Mouse (Mus musculus) monocyte, adult 2 months (primary cell): ENCODE data around the gene Stim1.

Experiments
- DNase-seq, 2 experiments: peaks; one replicate each; pipeline ENCODE4 v3.0.0; 2022; ENCODE audit warnings: low spot score in 2 of 2, low read depth in 1 of 2

Gene Stim1

GRCm38 (mm10) chr7:102293234-102293633 is 25.6 kb downstream of the Stim1 start:
- DNase-seq: no peak

GRCm38 (mm10) chr7:102300761-102301160 is 33.2 kb downstream of the Stim1 start:
- DNase-seq: no peak

- DNase-seq: no peak
Measured at GRCm38 (mm10) chr7:102302471-102302870, 34.9 kb downstream of the Stim1 start.

DNA sequence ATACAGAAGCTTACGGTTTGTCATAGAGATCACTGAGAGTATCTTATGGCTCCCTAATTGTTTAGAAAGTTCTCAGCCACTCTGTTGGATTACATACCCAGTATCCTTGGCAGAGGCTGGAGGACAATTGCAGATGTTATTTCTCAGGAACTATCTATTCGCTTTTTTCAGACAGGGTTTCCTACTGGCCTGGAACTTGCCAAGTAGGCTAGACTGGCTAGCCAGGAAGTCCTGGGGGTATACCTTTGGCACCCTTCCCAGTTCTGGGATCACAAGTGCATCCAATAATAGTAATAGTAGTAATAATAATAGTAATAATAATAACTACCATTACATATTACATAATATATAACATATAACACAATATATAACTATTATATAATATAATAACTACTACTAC is 38.0 kb downstream of the Stim1 start:
- DNase-seq: no peak

DNA sequence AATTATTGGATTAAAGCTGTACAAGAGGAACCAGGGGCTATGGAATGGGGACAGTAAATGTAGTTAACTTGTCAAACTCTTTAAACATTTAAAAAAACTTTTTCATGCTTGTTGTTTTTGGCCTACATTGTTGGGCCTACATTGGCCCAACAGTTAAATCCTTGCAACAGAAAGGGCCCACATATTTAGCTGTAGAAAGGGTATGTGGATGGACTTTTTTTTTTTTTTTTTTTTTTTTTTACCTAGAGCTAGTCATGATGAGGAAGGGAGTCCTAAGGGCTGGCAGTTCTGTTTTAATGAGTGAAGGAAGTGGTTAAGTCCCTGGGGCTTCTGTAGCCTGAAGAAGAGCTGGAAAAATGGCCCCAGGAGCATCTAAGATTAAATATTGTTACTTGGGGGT is 42.7 kb downstream of the Stim1 start:
- DNase-seq: no peak

DNA sequence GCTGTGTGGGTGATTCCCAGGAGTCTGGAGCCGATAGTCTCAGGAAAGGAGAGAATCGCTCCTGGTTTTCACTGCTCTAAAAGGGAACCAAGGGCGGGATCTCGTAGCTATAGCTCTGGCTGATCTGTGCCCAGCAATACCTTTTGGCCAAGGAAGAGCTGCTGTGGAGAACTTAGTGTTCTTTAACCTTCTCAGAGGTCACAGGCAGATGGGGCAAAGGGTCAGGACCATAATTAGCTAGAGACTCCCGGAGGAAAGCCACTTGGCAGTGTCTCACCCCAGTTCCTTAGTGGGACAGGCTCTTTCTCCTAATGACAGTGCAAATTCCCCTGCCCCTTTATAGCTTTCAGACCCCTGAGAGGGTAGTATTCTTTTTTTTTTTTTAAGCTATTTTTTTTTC is 43.2 kb downstream of the Stim1 start:
- DNase-seq: no peak

- peak in 1 of 2 experiments; percentile 1 for DNase-seq
Measured at GRCm38 (mm10) chr7:102312840-102313534, 45.4 kb downstream of the Stim1 start.

- no peak for DNase-seq
Measured at GRCm38 (mm10) chr7:102313535-102313863, 45.9 kb downstream of the Stim1 start.

DNA sequence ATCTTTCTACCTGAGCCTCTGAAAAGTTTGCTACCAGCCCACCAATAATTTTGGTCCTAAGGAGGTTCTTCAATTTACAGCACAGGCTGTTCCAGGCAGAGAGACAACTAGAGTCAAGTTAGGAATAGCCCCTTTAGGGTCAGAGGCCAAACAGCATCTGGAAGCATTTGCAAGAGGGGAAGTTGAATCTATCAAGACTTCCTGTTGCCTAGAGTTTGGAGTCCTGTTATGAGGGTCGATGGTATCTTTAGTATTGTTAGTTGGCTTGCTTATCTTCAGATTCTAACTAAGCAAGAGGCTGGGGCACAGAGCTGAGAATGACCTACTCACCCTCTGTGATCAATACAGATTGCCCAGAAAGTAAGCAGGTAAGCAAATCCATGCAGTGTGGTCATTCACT is 46.5 kb downstream of the Stim1 start:
- no peak for DNase-seq

DNA sequence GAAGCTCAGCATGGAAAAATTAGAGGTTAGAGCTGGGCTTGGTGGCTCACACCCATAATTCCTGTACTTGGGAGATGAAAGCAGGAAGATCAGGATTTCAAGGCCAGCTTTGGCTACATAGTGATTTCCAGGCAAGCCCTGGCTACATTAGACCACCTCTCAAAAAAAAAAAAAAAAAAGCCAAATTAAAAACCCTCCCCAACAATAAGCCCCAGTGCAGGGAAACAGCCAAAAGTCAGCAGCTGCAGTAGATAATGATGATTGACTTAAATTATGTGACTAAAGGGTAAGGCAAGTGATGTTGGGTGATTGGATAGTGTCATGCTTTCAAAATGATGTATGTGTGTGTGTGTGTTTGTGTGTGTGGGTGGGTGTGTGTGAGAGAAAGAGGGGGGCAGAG is 47.3 kb downstream of the Stim1 start:
- DNase-seq: no peak

DNA sequence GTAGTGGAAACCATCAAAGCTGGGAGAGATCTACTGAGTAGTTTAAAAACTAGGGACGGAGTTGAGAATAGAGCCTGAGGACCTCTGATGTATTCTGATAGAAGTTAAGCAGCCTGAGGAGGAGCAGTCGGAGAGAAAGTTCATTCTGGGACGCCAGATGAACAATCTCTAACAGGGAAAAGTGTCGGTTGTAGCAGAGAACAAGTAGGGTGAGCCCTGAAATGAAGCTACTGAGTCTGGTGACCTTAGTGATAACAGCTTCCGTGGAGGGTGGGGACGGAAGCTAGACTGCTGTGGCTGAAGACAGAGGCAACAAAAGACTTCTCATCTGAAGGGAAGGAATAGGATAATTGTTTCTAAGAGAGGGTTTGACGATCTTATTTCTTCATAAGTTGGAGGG is 47.8 kb downstream of the Stim1 start:
- DNase-seq: no peak

DNA sequence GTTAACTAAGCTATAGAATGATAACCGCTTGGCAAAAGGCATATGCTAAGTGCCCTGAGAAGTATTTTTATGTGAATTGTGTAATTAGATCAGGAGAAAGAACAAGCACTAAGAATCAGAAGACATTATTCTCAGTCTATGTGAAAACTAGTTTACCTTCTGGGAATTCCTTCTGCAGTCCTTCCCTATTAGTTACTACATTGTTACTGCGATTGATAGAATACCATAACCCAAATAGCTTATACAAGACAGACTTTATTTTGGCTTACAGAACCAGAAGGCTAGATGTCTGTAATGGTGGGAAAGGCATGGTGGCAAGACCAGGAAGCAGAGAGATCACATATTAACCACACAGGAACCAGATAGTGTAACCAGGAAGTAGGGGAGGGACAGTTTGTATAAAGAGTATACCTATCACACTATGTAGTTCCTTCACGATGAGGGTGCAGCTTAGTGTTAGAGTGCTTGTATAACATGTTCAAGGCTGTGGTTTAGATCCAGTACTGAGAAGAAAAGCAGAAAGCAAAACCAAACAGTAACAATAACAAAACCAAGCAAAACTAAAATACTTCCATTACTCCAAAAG is 50.1 kb downstream of the Stim1 start:
- DNase-seq: no peak

GRCm38 (mm10) chr7:102322137-102322536 is 54.5 kb downstream of the Stim1 start:
- DNase-seq: no peak

DNA sequence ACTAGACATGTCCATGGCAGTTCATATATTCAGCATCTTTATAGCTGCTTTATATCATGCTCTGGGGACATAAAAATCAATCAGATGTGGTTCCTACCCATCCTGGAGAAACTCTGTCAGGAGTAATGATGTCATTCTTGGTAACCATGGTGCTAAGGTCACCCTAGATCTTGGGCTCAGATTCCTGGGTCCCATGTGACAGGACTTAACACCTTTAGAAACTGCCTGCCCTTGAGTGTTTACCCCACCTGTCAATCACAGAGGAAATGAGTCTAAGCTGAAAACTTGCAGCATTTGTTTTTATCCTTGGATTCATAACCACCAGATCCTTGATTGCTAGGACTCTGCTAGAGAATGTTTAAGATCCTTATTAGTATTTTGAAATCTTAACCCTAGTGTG is 58.7 kb downstream of the Stim1 start:
- no peak for DNase-seq

DNA sequence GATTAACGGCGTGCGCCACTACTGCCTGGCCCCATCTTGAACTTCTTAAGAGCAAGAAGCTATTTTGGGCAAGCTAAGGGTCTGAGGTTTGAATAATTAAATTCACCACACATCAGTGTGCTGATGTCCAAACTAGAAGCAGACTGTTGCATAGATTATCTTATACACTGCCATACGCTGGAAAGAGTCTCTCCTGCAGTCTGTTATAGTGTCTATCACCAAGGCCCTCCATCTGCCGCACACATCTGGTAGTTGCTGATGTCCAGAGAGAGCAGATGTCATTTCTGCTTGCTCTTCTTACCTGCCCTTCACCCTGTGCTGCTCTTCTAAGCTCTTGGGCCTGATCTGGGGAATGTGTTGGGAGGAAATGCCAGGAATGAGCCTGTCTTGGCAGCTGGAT is 62.7 kb downstream of the Stim1 start:
- DNase-seq: no peak

DNA sequence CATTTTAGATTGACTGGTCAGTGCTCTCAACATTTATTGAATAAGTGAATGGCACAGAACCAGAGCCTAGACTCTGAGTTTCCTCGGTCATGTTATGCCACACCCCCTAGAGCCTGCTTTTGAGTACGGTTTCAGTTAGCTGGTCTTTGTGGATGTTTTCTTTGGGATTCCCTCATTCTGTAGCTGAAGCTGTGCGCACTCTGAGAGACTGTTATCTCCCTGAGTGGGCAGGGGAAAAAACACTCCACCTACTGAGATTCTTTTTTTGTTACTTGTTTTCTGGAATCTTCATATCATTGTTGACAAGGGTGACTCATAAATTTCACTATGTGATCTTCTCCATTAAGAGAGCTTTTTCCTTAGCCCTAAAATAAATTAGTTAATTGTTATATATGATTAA is 63.9 kb downstream of the Stim1 start:
- no peak for DNase-seq

DNA sequence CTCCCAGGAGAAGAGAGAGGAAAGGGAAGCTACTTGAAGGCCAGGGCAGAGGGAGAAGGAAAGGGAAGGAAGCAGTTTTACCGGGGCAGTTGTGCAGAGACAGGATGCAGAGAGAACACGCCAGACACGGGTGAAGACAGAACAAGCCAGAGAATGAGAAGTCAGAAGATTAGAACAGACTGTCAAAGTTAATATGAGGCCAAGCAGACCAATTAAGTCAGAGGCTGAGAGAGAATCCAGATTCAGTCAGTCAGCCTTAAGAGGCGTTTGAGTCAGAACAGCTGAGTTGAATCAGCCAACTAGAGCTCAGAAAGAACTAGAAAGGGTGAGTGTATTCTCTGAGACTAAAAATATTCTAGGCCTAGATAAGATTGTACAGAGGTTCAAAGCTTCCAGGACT is 66.1 kb downstream of the Stim1 start:
- DNase-seq: no peak

DNA sequence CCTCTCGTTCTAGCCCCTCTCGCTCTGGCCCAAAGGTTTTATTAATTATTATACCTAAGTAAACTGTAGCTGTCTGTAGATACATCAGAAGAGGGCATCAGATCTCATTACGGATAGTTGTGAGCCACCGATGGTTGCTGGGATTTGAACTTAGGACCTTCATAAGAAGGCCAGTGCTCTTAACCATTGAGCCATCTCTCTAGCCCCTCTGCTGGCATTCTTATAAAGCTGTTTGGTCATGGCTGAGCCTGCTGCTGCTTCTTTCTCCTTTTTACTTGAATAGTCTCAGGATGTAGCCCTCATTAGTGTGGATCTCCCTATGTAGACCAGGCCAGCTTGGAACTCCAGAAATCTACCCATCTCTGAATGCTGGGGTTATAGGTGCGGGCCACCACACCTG is 69.7 kb downstream of the Stim1 start:
- no peak for DNase-seq

DNA sequence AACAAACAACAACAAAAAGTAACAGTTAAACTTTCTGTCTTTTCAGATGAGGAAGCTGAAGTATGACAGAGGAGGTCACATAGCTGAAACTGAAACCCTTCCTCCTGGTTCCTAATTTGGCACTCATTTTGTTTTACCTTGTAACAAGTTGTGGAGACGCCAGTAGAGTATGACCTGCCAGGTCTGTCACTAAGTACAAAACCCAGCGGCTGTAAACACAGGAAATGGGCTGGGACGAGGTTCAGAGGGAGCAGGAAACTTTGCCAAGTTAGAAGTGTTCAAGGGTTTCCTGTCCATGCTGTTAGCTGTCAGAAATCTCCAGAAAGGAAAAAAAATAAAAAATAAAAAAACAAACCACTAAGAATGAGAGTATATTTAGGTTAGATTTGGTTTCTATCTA is 70.3 kb downstream of the Stim1 start:
- DNase-seq: peak in 1 of 2 experiments; percentile 4

GRCm38 (mm10) chr7:102338956-102339355 is 71.3 kb downstream of the Stim1 start:
- no peak for DNase-seq

GRCm38 (mm10) chr7:102345893-102346292 is 78.3 kb downstream of the Stim1 start:
- no peak for DNase-seq

DNA sequence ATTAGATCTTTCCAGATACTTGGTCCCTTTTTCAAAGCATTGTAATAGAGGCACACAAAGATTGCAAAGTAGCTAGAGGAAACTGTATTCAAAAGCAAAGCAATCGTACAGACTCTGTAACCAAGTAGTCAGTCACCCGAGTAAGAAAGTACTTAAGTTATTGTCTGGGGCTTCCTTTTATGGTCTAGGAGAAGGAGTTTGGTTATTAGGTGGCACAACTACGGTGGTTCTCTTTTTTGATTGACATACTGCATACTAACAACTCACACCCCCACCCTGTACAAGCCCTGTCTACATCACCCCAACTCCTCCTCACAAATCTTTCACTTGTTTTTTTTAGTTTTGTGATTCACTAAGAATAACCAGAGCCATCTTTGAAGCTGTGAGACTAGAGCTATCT is 79.7 kb downstream of the Stim1 start:
- no peak for DNase-seq

GRCm38 (mm10) chr7:102348681-102349080 is 81.1 kb downstream of the Stim1 start:
- no peak for DNase-seq
